Mouse (Mus musculus) cortical plate, adult 2 months (tissue): ENCODE measurements around the gene Nbas.

ENCODE experiments used
- CTCF ChIP-seq: fragments of 200-500 bp; IDR thresholded peaks from 2 replicates; pipeline ENCODE4 v1.5.1; 2011; ENCODE audit warnings: mild to moderate bottlenecking, control low read depth, low read length; ENCODE audit not compliant: insufficient read depth; ENCODE audit errors: extremely low read depth
- POLR2A ChIP-seq: fragments of 200-500 bp; IDR thresholded peaks from 2 replicates; pipeline ENCODE4 v1.6.1; 2011; ENCODE audit warnings: mild to moderate bottlenecking, low read length, control low read depth; ENCODE audit not compliant: insufficient read depth; ENCODE audit errors: extremely low read depth

- TF ChIP-seq CTCF, result no peak
- no peak for TF ChIP-seq POLR2A
Observed at GRCm38 (mm10) chr12:13358849-13359248, 89.9 kb downstream of the Nbas start.
